Mouse (Mus musculus) MEL (cell line): Measurements from ENCODE around the gene Gm49450.

Source experiments
- BHLHE40 ChIP-seq: IDR thresholded peaks from 2 replicates; pipeline ENCODE4 v1.6.1; 2012; ENCODE audit warnings: low read depth, mild to moderate bottlenecking, inconsistent platforms, low read length, improper control_type of control experiment, borderline replicate concordance
- CHD1 ChIP-seq: IDR thresholded peaks from 2 replicates; pipeline ENCODE4 v1.6.1; 2012; ENCODE audit warnings: low read depth, mild to moderate bottlenecking, inconsistent platforms, low read length, improper control_type of control experiment
- CHD2 ChIP-seq: IDR thresholded peaks from 2 replicates; pipeline ENCODE4 v1.6.1; 2011; ENCODE audit warnings: low read length, improper control_type of control experiment
- CTCF ChIP-seq, 3 experiments: IDR thresholded peaks in 2 of 3; conservative IDR thresholded peaks in 1 of 3; 2 replicates each; pipeline ENCODE4 v1.5.1; 2011 to 2012; ENCODE audit warnings: low read length in 3 of 3, low read depth in 2 of 3, mild to moderate bottlenecking in 2 of 3, improper control_type of control experiment in 1 of 3, inconsistent platforms in 1 of 3, mixed read lengths in 1 of 3, moderate library complexity in 1 of 3; ENCODE audit not compliant: control insufficient read depth in 1 of 3, insufficient read depth in 1 of 3, poor library complexity in 1 of 3, severe bottlenecking in 1 of 3
- EP300 ChIP-seq, 2 experiments: IDR thresholded peaks; 2 replicates each; pipeline ENCODE4 v1.6.1; 2011; ENCODE audit warnings: improper control_type of control experiment in 2 of 2, low read length in 2 of 2, low read depth in 1 of 2, mild to moderate bottlenecking in 1 of 2
- GATA1 ChIP-seq: IDR thresholded peaks from 2 replicates; pipeline ENCODE4 v1.6.1; 2011; ENCODE audit warnings: low read depth, low read length, improper control_type of control experiment
- MAZ ChIP-seq: IDR thresholded peaks from 2 replicates; pipeline ENCODE4 v1.6.1; 2012; ENCODE audit warnings: low read depth, mild to moderate bottlenecking, inconsistent platforms, low read length, improper control_type of control experiment
- MEF2A ChIP-seq: IDR thresholded peaks from 2 replicates; pipeline ENCODE4 v1.6.1; 2014; ENCODE audit warnings: low read depth, mild to moderate bottlenecking, inconsistent platforms, low read length, improper control_type of control experiment; ENCODE audit not compliant: poor library complexity, insufficient replicate concordance, severe bottlenecking; ENCODE audit errors: extremely low read depth
- POLR2A ChIP-seq, 2 experiments: IDR thresholded peaks; 2 replicates each; pipeline ENCODE4 v1.6.1; 2011 to 2012; ENCODE audit warnings: low read length in 2 of 2, mild to moderate bottlenecking in 2 of 2, control low read depth in 1 of 2, improper control_type of control experiment in 1 of 2, low read depth in 1 of 2, moderate library complexity in 1 of 2; ENCODE audit not compliant: control insufficient read depth in 1 of 2, insufficient read depth in 1 of 2, poor library complexity in 1 of 2
- TAL1 ChIP-seq: IDR thresholded peaks from 2 replicates; pipeline ENCODE4 v1.6.1; 2012; ENCODE audit warnings: mild to moderate bottlenecking, inconsistent platforms, low read length, moderate library complexity, mixed read lengths
- USF1 ChIP-seq: IDR thresholded peaks from 2 replicates; pipeline ENCODE4 v1.6.1; 2014; ENCODE audit warnings: low read depth, mild to moderate bottlenecking, inconsistent platforms, low read length, improper control_type of control experiment, moderate library complexity
- ZC3H11A ChIP-seq: IDR thresholded peaks from 2 replicates; pipeline ENCODE4 v1.6.1; 2012; ENCODE audit warnings: low read depth, mild to moderate bottlenecking, inconsistent platforms, low read length, improper control_type of control experiment
- ZMIZ1 ChIP-seq: IDR thresholded peaks from 2 replicates; pipeline ENCODE4 v1.6.1; 2012; ENCODE audit warnings: low read depth, mild to moderate bottlenecking, inconsistent platforms, low read length, improper control_type of control experiment, moderate library complexity

DNA sequence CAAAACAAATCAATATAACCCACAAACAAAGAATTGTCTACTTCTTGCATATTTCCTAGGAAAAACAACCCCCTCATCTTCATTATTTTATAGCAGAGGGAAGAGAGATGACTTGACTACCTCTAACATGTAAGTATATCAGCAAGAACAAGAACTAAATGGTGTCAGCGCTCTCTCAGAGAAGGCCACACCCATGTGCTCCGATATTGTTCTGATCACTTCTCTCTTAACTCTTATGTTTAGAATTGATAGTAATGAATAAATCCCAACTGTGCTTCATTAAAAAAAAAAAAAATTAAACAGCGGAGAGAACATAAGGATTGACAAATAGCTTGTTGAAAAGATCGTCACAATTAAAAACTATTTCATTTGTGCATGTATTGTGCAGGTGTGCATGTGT lies 2.0 kb upstream of the Gm49450 start:
- TF ChIP-seq CTCF (IDR thresholded peaks at IDR 0.05 in 2 of 3, conservative IDR thresholded peaks at IDR 0.05 in 1 of 3; ENCODE audit: control insufficient read depth in 1 of 3, insufficient read depth in 1 of 3, low read depth in 2 of 3, low read length in 3 of 3, poor library complexity in 1 of 3, severe bottlenecking in 1 of 3) (no peak), MAZ (no peak), TAL1 (no peak), ZMIZ1 (no peak), POLR2A (IDR thresholded peaks at IDR 0.05; ENCODE audit: control insufficient read depth in 1 of 2, insufficient read depth in 1 of 2, low read depth in 1 of 2, low read length in 2 of 2, poor library complexity in 1 of 2) (no peak), CHD2 (no peak), USF1 (no peak), CHD1 (no peak), ZC3H11A (no peak), GATA1 (no peak), MEF2A (no peak), EP300 (IDR thresholded peaks at IDR 0.05; ENCODE audit: low read depth in 1 of 2, low read length in 2 of 2) (no peak), BHLHE40 (no peak)
